Comparison of ENCODE assay signal across 8 mouse cellular contexts in genomic region chr2:6352541-6352971, GRCm38 (mm10). TPM values are rescaled to one million over a fixed set of nuclear protein-coding genes. Genes with fewer than 3 reads are reported as not detected.
DNase-seq lines count a peak whose midpoint lies in the region; ATAC-seq and TF ChIP-seq lines count a peak whose summit lies in the region.

No protein-coding gene starts in this region.

- peak overlapping the region; percentile 33 for H3K4me3 ChIP-seq in lung, adult 2 months (replicated peaks; ENCODE audit: extremely low read depth, low read depth, low read length)
- no peak overlapping the region for H3K4me3 ChIP-seq in embryonic facial prominence, embryonic 12.5 days
- H3K4me3 ChIP-seq in kidney, embryonic 14.5 days (ENCODE audit: low read length): no peak overlapping the region

- no peaks in the 10 kb centered on the region for H3K27me3 ChIP-seq in embryonic facial prominence, embryonic 12.5 days
- no peaks in the 10 kb centered on the region for H3K27me3 ChIP-seq in kidney, embryonic 14.5 days (ENCODE audit: control insufficient read depth, insufficient read depth, low read length)

- 42% methylated on average over 14 of the region's 14 CpGs for WGBS in lung, adult 2 months
- WGBS in embryonic facial prominence, embryonic 12.5 days: 26% methylated on average over 14 of the region's 14 CpGs
- 29% methylated on average over 14 of the region's 14 CpGs for WGBS in kidney, embryonic 14.5 days

- H3K9me3 ChIP-seq in embryonic facial prominence, embryonic 12.5 days: no peaks in the 10 kb centered on the region
- no peaks in the 10 kb centered on the region for H3K9me3 ChIP-seq in kidney, embryonic 14.5 days (ENCODE audit: control insufficient read depth, low read length)

- ATAC-seq in embryonic facial prominence, embryonic 12.5 days (ENCODE audit: insufficient number of reproducible peaks, insufficient read depth, low FRiP score, low TSS enrichment): no peak
- ATAC-seq in kidney, embryonic 14.5 days (ENCODE audit: low FRiP score, low TSS enrichment): no peak
- ATAC-seq in megakaryocyte-erythroid progenitor cell, adult 5-6 weeks (replicated peaks; ENCODE audit: low FRiP score, low TSS enrichment, poor library complexity, severe bottlenecking): peak; percentile 75

- H3K9ac ChIP-seq in embryonic facial prominence, embryonic 12.5 days: no peak overlapping the region
- H3K9ac ChIP-seq in kidney, embryonic 14.5 days (ENCODE audit: low read depth, low read length): no peak overlapping the region

- TF ChIP-seq POLR2A in lung, adult 2 months (IDR thresholded peaks at IDR 0.05; ENCODE audit: borderline replicate concordance, extremely low read depth, low read depth, low read length): no peak

- peaks cover 6% of the 10 kb centered on the region for H3K4me1 ChIP-seq in lung, adult 2 months (ENCODE audit: control insufficient read depth, insufficient read depth, low read length)
- peaks cover 28% of the 10 kb centered on the region for H3K4me1 ChIP-seq in embryonic facial prominence, embryonic 12.5 days
- peaks cover 41% of the 10 kb centered on the region for H3K4me1 ChIP-seq in kidney, embryonic 14.5 days (ENCODE audit: control insufficient read depth, insufficient read depth, low read length)

- DNase-seq in lung, adult 2 months: no peak
- no peak for DNase-seq in lung, postnatal 25 days (ENCODE audit: low spot score)
- DNase-seq in layer of hippocampus, postnatal 10 days (ENCODE audit: low spot score in 2 of 2): no peak
- DNase-seq in spleen, postnatal 36 days (ENCODE audit: low spot score in 2 of 2): no peak
- DNase-seq in spleen, postnatal 4 days (ENCODE audit: low spot score in 2 of 2): no peak

- H3K4me2 ChIP-seq in embryonic facial prominence, embryonic 12.5 days (replicated peaks): peak overlapping the region; percentile 38
- H3K4me2 ChIP-seq in kidney, embryonic 14.5 days (replicated peaks; ENCODE audit: low read depth, low read length): peak overlapping the region; percentile 13; the same call in 1 of the 2 replicates

- 0 out of 2 replicates have a peak overlapping the region, but pooled peaks have one; percentile 31 for H3K27ac ChIP-seq in embryonic facial prominence, embryonic 12.5 days
- H3K27ac ChIP-seq in kidney, embryonic 14.5 days (ENCODE audit: low read depth, low read length): no peak overlapping the region

- TF ChIP-seq CTCF in lung, adult 2 months (IDR thresholded peaks at IDR 0.05; ENCODE audit: insufficient read depth, low read length): no peak

- no peaks in the 10 kb centered on the region for H3K36me3 ChIP-seq in embryonic facial prominence, embryonic 12.5 days
- no peaks in the 10 kb centered on the region for H3K36me3 ChIP-seq in kidney, embryonic 14.5 days (ENCODE audit: control insufficient read depth, insufficient read depth, low read length)

RNA-seq across cellular contexts. Expression of gene Usp6nl, which starts 30.1 kb away (rescaled TPM):
- polyA plus RNA-seq in lung, adult 2 months (2012; rRNA removed): 7.9 and 19.9 TPM in 2 replicates
- polyA plus RNA-seq in embryonic facial prominence, embryonic 12.5 days (2016; fragmentation: Nextera tagmentation; extraction: Ambion mirVana): 15.7 and 16.5 TPM in 2 replicates
- polyA plus RNA-seq in kidney, embryonic 14.5 days (2014; fragmentation: Nextera tagmentation; extraction: Ambion mirVana): 5.6 and 15.9 TPM in 2 replicates
- total RNA-seq in megakaryocyte-erythroid progenitor cell, adult 5-6 weeks (2014; fragmentation: Nextera tagmentation): 38.6 and 43.4 TPM in 2 replicates
- 31.8 and 53.7 TPM in 2 replicates for total RNA-seq in megakaryocyte-erythroid progenitor cell, adult 5-6 weeks (2017)
- 10 to 100 TPM; 28.3 to 29.1 TPM for total RNA-seq in layer of hippocampus, postnatal 10 days (2021)
